Mouse (Mus musculus) lung, postnatal 0 days (tissue): ENCODE measurements around the gene Gm37240. TPM values are rescaled to one million over a fixed set of nuclear protein-coding genes. Genes with fewer than 3 reads are reported as not detected.
"Not testable (repeated sequence)": the region's sequence is repeated elsewhere in the genome, so short reads cannot be mapped to it uniquely, and the experiment has no call there.

Experiments
- ATAC-seq: fragments of 200-750 bp; cut with Nextera tagmentation; 2 replicates; pipeline ENCODE4 v1.8.0; 2017; ENCODE audit warnings: moderate library complexity
- DNase-seq: peaks from one replicate; pipeline ENCODE4 v3.0.0-alpha.2; 2016; ENCODE audit warnings: low spot score
- H3K27ac ChIP-seq: fragments of 300-500 bp; sonication (generic); 2 replicates; pipeline ENCODE4 v1.5.1; 2014; ENCODE audit warnings: antibody characterized with exemption, mild to moderate bottlenecking, low read length, mixed read lengths
- H3K27me3 ChIP-seq: fragments of 300-500 bp; sonication (generic); replicated peaks from 2 replicates; pipeline ENCODE4 v1.6.1; 2014; ENCODE audit warnings: low read length, mixed read lengths; ENCODE audit not compliant: insufficient read depth
- H3K36me3 ChIP-seq: fragments of 300-500 bp; sonication (generic); 2 replicates; pipeline ENCODE4 v1.6.1; 2014; ENCODE audit warnings: low read length, mixed read lengths; ENCODE audit not compliant: insufficient read depth
- H3K4me1 ChIP-seq: fragments of 300-500 bp; sonication (generic); 2 replicates; pipeline ENCODE4 v1.6.1; 2014; ENCODE audit warnings: antibody characterized with exemption, low read depth, low read length, mixed read lengths; ENCODE audit not compliant: insufficient read depth
- H3K4me2 ChIP-seq: fragments of 300-500 bp; sonication (generic); replicated peaks from 2 replicates; pipeline ENCODE4 v1.6.1; 2014; ENCODE audit warnings: low read depth, mild to moderate bottlenecking, low read length, moderate library complexity, mixed read lengths
- H3K4me3 ChIP-seq: fragments of 300-500 bp; sonication (generic); 2 replicates; pipeline ENCODE4 v1.5.1; 2014; ENCODE audit warnings: low read depth, low read length
- H3K9ac ChIP-seq: fragments of 300-500 bp; sonication (generic); replicated peaks from 2 replicates; pipeline ENCODE4 v1.6.1; 2014; ENCODE audit warnings: low read depth, mild to moderate bottlenecking
- H3K9me3 ChIP-seq: fragments of 300-500 bp; sonication (generic); 2 replicates; pipeline ENCODE4 v1.6.1; 2016; ENCODE audit warnings: low read length, mixed read lengths
- CTCF ChIP-seq: IDR thresholded peaks from 2 replicates; pipeline ENCODE4 v1.5.1; 2016; ENCODE audit warnings: antibody characterized with exemption, mild to moderate bottlenecking
- EP300 ChIP-seq: IDR thresholded peaks from 2 replicates; pipeline ENCODE4 v1.6.1; 2016; ENCODE audit warnings: antibody characterized with exemption, mild to moderate bottlenecking, control low read depth
- WGBS: fragments of 180-500 bp; shearing (Covaris S2); extraction: QIAGEN DNeasy Blood & Tissue Kit; methylation state at CpG from one replicate; pipeline ENCODE4 v1.1.7; 2014; 5-methylcytosine and 5-hydroxymethylcytosine counted together
- polyA plus RNA-seq: library from polyadenylated mRNA; unstranded; fragments of >200 nt; fragmentation: Nextera tagmentation; extraction: Ambion mirVana; gene quantifications from 2 replicates; pipeline ENCODE4 v1.2.1, GENCODE M21; 2015

Gm37240 gene
- polyA plus RNA-seq, 1 experiment from 2014 or later: 8.9 TPM

DNA sequence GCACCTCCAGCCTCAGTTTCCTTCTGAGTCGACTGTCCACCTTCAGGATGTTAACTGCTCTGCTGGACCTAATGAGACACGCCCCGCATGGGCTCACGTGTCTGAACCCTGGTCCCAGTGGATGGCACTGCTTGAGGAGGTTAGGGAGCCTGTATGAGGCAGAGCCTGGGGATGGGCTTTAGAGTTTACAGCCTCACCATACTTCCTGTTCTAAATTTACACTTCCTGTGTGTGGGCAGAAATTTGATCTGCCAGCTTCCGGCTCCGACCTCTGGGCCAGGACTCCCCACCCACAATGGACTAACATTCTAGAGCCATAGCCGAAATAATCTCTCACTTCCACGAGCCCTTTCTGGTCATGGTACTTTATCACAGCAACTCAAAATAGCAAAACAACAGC lies 1340.1 kb downstream of the Gm37240 start:
- Histone ChIP-seq H3K4me2 (no peak overlapping the region), H3K4me1 (no peaks in the 10 kb centered on the region), H3K27me3 (no peaks in the 10 kb centered on the region), H3K4me3 (no peak overlapping the region), H3K27ac (no peak overlapping the region), H3K9me3 (no peaks in the 10 kb centered on the region), H3K9ac (no peak overlapping the region), H3K36me3 (no peaks in the 10 kb centered on the region)
- DNase-seq (no peak), ATAC-seq (no peak)
- 55% methylated on average over 8 of the region's 8 CpGs for WGBS
- TF ChIP-seq EP300 (no peak), CTCF (no peak)

GRCm38 (mm10) chr3:84542450-84542849 lies 1344.9 kb downstream of the Gm37240 start:
- H3K27ac ChIP-seq, H3K9ac ChIP-seq, H3K9me3 ChIP-seq, H3K4me3 ChIP-seq, H3K36me3 ChIP-seq, ATAC-seq, H3K4me1 ChIP-seq, H3K4me2 ChIP-seq, H3K27me3 ChIP-seq: not testable (repeated sequence)
- DNase-seq: peak; percentile 48
- WGBS: 11% methylated on average over 3 of the region's 3 CpGs
- peak; percentile 82 for TF ChIP-seq CTCF

DNA sequence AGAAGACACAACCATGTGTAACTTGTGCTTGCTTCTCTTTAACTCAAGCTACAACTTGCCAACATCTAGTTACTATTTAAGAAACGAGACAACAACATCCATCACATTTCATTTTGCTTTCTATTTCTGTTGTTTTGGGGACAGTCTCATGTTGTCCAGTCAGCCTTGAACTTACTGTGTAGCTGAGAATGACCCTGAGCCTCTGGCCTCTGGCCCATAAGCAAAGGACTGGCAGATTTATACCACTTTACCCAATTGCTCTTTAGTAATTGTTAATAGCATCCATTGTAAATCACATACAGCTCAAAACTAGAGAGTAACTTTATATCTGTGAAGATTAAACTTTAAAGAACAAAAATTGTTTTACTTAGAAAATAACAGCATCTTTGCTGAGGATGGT lies 1345.4 kb downstream of the Gm37240 start:
- H3K9ac ChIP-seq: no peak overlapping the region
- ATAC-seq (no peak), DNase-seq (no peak)
- H3K4me1 ChIP-seq: no peaks in the 10 kb centered on the region
- no peak for TF ChIP-seq EP300
- no peak for TF ChIP-seq CTCF
- no peaks in the 10 kb centered on the region for H3K36me3 ChIP-seq
- H3K4me2 ChIP-seq: no peak overlapping the region
- no peaks in the 10 kb centered on the region for H3K9me3 ChIP-seq
- H3K4me3 ChIP-seq: no peak overlapping the region
- H3K27me3 ChIP-seq: no peaks in the 10 kb centered on the region
- WGBS: 93% methylated on average over 1 of the region's 1 CpGs
- H3K27ac ChIP-seq: no peak overlapping the region

- no peak overlapping the region for H3K27ac ChIP-seq
Observed at GRCm38 (mm10) chr3:84540640-84541039, 1346.7 kb downstream of the Gm37240 start.

DNA sequence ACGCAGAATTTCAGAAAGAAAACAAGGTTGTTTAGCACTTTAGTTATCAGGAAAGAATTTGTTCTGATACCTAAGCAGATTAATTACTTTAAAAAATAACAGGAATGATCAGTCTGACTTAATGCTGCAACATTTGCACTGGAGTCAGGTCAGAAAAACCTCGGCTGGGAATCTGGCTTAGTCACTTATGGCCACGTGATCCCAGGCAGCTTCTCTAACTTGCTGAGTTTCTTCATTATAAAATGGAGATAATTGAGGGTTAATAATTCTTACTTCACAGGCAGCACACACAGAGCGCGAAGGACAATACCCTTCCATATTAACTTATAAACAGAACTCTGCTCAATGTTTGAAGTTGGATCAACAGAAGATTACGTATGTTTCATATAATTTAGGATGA lies 1350.3 kb downstream of the Gm37240 start:
- ATAC-seq (no peak), DNase-seq (no peak)
- Histone ChIP-seq H3K9me3 (no peaks in the 10 kb centered on the region), H3K4me2 (no peak overlapping the region), H3K36me3 (peaks cover 4% of the 10 kb centered on the region; the same call in 1 of the 2 replicates), H3K27ac (no peak overlapping the region), H3K4me3 (no peak overlapping the region), H3K4me1 (no peaks in the 10 kb centered on the region), H3K27me3 (no peaks in the 10 kb centered on the region), H3K9ac (no peak overlapping the region)
- TF ChIP-seq EP300: no peak
- 67% methylated on average over 6 of the region's 6 CpGs for WGBS

More at GRCm38 (mm10) chr3:84540640-84541039, 1346.7 kb downstream of the Gm37240 start:
- TF ChIP-seq EP300 (no peak), CTCF (no peak)
- DNase-seq (no peak), ATAC-seq (no peak)
- Histone ChIP-seq H3K36me3 (no peaks in the 10 kb centered on the region), H3K4me2 (no peak overlapping the region), H3K27me3 (no peaks in the 10 kb centered on the region), H3K4me1 (no peaks in the 10 kb centered on the region), H3K9ac (no peak overlapping the region), H3K9me3 (no peaks in the 10 kb centered on the region), H3K4me3 (no peak overlapping the region)

DNA sequence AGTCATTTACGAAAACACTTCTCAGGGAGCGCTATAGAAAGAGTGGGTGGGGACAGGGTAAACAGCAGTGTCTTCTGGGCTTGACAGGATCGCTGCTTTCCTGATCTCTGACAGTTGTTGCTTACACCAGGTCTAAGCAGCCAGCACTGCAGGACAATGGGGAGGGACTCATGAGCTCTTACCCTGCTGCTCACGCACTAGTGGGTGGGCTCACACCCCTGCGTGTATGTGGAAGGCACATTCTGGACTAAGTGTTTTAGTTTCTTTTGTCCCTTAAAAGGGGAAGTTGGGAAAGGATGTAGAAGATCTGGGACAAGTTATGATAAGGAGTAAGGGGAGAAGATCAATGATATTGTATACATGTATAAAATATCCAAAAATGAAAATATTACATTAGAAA lies 1354.1 kb downstream of the Gm37240 start:
- Histone ChIP-seq H3K36me3 (peaks cover 4% of the 10 kb centered on the region; the same call in 1 of the 2 replicates), H3K4me3 (no peak overlapping the region), H3K27me3 (no peaks in the 10 kb centered on the region), H3K9ac (no peak overlapping the region), H3K27ac (no peak overlapping the region), H3K4me2 (no peak overlapping the region), H3K4me1 (no peaks in the 10 kb centered on the region), H3K9me3 (no peaks in the 10 kb centered on the region)
- ATAC-seq: no peak
- TF ChIP-seq EP300: no peak
- TF ChIP-seq CTCF: no peak
- WGBS: 63% methylated on average over 5 of the region's 5 CpGs
- no peak for DNase-seq

- no peak overlapping the region for H3K4me2 ChIP-seq
- H3K4me3 ChIP-seq: no peak overlapping the region
- H3K4me1 ChIP-seq: no peaks in the 10 kb centered on the region
- DNase-seq (no peak), ATAC-seq (no peak)
- WGBS: 69% methylated on average over 2 of the region's 2 CpGs
- no peaks in the 10 kb centered on the region for H3K9me3 ChIP-seq
- no peak overlapping the region for H3K27ac ChIP-seq
- no peak overlapping the region for H3K9ac ChIP-seq
- no peak for TF ChIP-seq EP300
- no peak for TF ChIP-seq CTCF
- peaks cover 4% of the 10 kb centered on the region; the same call in 1 of the 2 replicates for H3K36me3 ChIP-seq
- H3K27me3 ChIP-seq: no peaks in the 10 kb centered on the region
Observed at GRCm38 (mm10) chr3:84529021-84529420, 1358.3 kb downstream of the Gm37240 start.
